In genomic region chr2:78291665-78292064, GRCm38 (mm10) we compare ENCODE assay signal across 24 mouse cellular contexts.
"Had no signal": no experiment of that assay in that cellular context is flagged by ENCODE, and none has a peak within 500 bp of the region (broad histone marks: within the 10 kb centered on the region; RNA-seq: fewer than 3 reads in every experiment).

No protein-coding gene starts in this region.

- ATAC-seq: liver, postnatal 0 days; midbrain, embryonic 15.5 days had no signal

- H3K4me2 ChIP-seq: kidney, embryonic 15.5 days; limb, embryonic 12.5 days; limb, embryonic 15.5 days; liver, embryonic 11.5 days; midbrain, embryonic 12.5 days; midbrain, embryonic 15.5 days; neural tube, embryonic 12.5 days; neural tube, embryonic 15.5 days had no signal

- H3K27ac ChIP-seq: kidney, embryonic 15.5 days; limb, embryonic 12.5 days; limb, embryonic 15.5 days; liver, embryonic 14.5 days; macrophage; midbrain, embryonic 12.5 days; midbrain, embryonic 15.5 days; neural tube, embryonic 12.5 days; neural tube, embryonic 15.5 days; stomach, postnatal 0 days had no signal

- H3K4me3 ChIP-seq: kidney, embryonic 15.5 days; limb, embryonic 12.5 days; limb, embryonic 15.5 days; midbrain, embryonic 12.5 days; midbrain, embryonic 15.5 days; neural tube, embryonic 12.5 days; neural tube, embryonic 15.5 days had no signal

- H3K9ac ChIP-seq: kidney, embryonic 15.5 days; limb, embryonic 12.5 days; limb, embryonic 15.5 days; liver, embryonic 14.5 days; liver, postnatal 0 days; midbrain, embryonic 12.5 days; midbrain, embryonic 15.5 days; neural tube, embryonic 12.5 days; neural tube, embryonic 15.5 days had no signal

- H3K36me3 ChIP-seq: kidney, embryonic 15.5 days; limb, embryonic 12.5 days; limb, embryonic 15.5 days; midbrain, embryonic 12.5 days; midbrain, embryonic 15.5 days; neural tube, embryonic 12.5 days; neural tube, embryonic 15.5 days had no signal

- H3K9me3 ChIP-seq: kidney, embryonic 15.5 days; limb, embryonic 12.5 days; limb, embryonic 15.5 days; midbrain, embryonic 12.5 days; midbrain, embryonic 15.5 days; neural tube, embryonic 12.5 days; neural tube, embryonic 15.5 days had no signal

- DNase-seq: kidney, adult 11 months; kidney, adult 8-10 months; kidney, postnatal 10 days; kidney, postnatal 36 days; layer of hippocampus, postnatal 36 days; left cerebral cortex, postnatal 4 days; liver, postnatal 0 days; right cerebral cortex, adult 18-20 months; right cerebral cortex, postnatal 14 days; right cerebral cortex, postnatal 4 days; thymus, adult 2 months; thymus, postnatal 14 days; thymus, postnatal 4 days had no signal

- H3K4me1 ChIP-seq: kidney, embryonic 15.5 days; limb, embryonic 12.5 days; limb, embryonic 15.5 days; midbrain, embryonic 12.5 days; midbrain, embryonic 15.5 days; neural tube, embryonic 12.5 days; neural tube, embryonic 15.5 days had no signal

- H3K27me3 ChIP-seq: kidney, embryonic 15.5 days; limb, embryonic 12.5 days; limb, embryonic 15.5 days; midbrain, embryonic 12.5 days; midbrain, embryonic 15.5 days; neural tube, embryonic 12.5 days; neural tube, embryonic 15.5 days had no signal
